Mouse (Mus musculus): Measurements from ENCODE around the gene Kcnab1. TPM values are rescaled to one million over a fixed set of nuclear protein-coding genes. Genes with fewer than 3 reads are reported as not detected.

The Kcnab1 gene
- polyA plus RNA-seq (2012; rRNA removed) (4.0 and 4.2 TPM in 2 replicates), polyA plus RNA-seq (2014; fragmentation: Nextera tagmentation; extraction: Ambion mirVana) (9.2 and 10.4 TPM in 2 replicates)

- H3K9ac ChIP-seq (ENCODE audit: low read depth, low read length, severe bottlenecking), result peak within 1 kb of the TSS; percentile 46
- no peaks in the 10 kb centered on the region for H3K36me3 ChIP-seq (ENCODE audit: control insufficient read depth, insufficient read depth, low read length)
- H3K4me2 ChIP-seq (replicated peaks; ENCODE audit: low read depth, low read length, severe bottlenecking), result peak within 1 kb of the TSS; percentile 63
- H3K4me1 ChIP-seq (ENCODE audit: control insufficient read depth, insufficient read depth, low read length), result peaks cover 3% of the 10 kb centered on the region; the same call in 1 of the 2 replicates
- under 1% methylated on average over 30 of the region's 30 CpGs for WGBS
- peak; percentile 14 for DNase-seq (ENCODE audit: low spot score)
- no peak within 1 kb of the TSS for H3K27ac ChIP-seq (replicated peaks; ENCODE audit: low read depth, low read length)
- H3K9me3 ChIP-seq (ENCODE audit: control insufficient read depth, low read length), result no peaks in the 10 kb centered on the region
- H3K4me3 ChIP-seq (replicated peaks; ENCODE audit: low read length), result peak within 1 kb of the TSS; percentile 35
- no peak for TF ChIP-seq POLR2A (IDR thresholded peaks at IDR 0.05; ENCODE audit: borderline replicate concordance, extremely low read depth, insufficient read depth, insufficient read length)
- ATAC-seq (ENCODE audit: low FRiP score, low read depth), result peak; percentile 46; the same call in 1 of the 2 replicates
- H3K27me3 ChIP-seq (ENCODE audit: control insufficient read depth, insufficient read depth, low read length), result 0 out of 2 replicates have a peak, but pooled peaks cover 6% of the 10 kb centered on the region
These were observed at the start of gene Kcnab1 for GRCm38 (mm10) chr3:65108945-65109921. Kcnab1 (plus strand) TSS chr3:65109384.

GRCm38 (mm10) chr3:65088295-65088694, 20.9 kb upstream of the Kcnab1 start:
- no peak for ATAC-seq (ENCODE audit: low FRiP score, low read depth)
- H3K9ac ChIP-seq (ENCODE audit: low read depth, low read length, severe bottlenecking), result no peak overlapping the region
- WGBS, result 32% methylated on average over 2 of the region's 2 CpGs

GRCm38 (mm10) chr3:65104117-65104516, 5.1 kb upstream of the Kcnab1 start:
- Histone ChIP-seq H3K27me3 (ENCODE audit: control insufficient read depth, insufficient read depth, low read length) (0 out of 2 replicates have a peak, but pooled peaks cover 6% of the 10 kb centered on the region), H3K4me1 (ENCODE audit: control insufficient read depth, insufficient read depth, low read length) (peaks cover 3% of the 10 kb centered on the region; the same call in 1 of the 2 replicates), H3K9ac (ENCODE audit: low read depth, low read length, severe bottlenecking) (no peak overlapping the region), H3K4me2 (replicated peaks; ENCODE audit: low read depth, low read length, severe bottlenecking) (no peak overlapping the region), H3K36me3 (ENCODE audit: control insufficient read depth, insufficient read depth, low read length) (no peaks in the 10 kb centered on the region), H3K9me3 (ENCODE audit: control insufficient read depth, low read length) (no peaks in the 10 kb centered on the region), H3K4me3 (replicated peaks; ENCODE audit: low read length) (no peak overlapping the region), H3K27ac (replicated peaks; ENCODE audit: low read depth, low read length) (no peak overlapping the region)
- no peak for DNase-seq (ENCODE audit: low spot score)
- 44% methylated on average over 6 of the region's 6 CpGs for WGBS
- no peak for TF ChIP-seq POLR2A (IDR thresholded peaks at IDR 0.05; ENCODE audit: borderline replicate concordance, extremely low read depth, insufficient read depth, insufficient read length)
- no peak for ATAC-seq (ENCODE audit: low FRiP score, low read depth)

More at GRCm38 (mm10) chr3:65088295-65088694, 20.9 kb upstream of the Kcnab1 start:
- no peak for DNase-seq (ENCODE audit: low spot score)
- Histone ChIP-seq H3K27me3 (ENCODE audit: control insufficient read depth, insufficient read depth, low read length) (no peaks in the 10 kb centered on the region), H3K4me1 (ENCODE audit: control insufficient read depth, insufficient read depth, low read length) (no peaks in the 10 kb centered on the region), H3K4me3 (replicated peaks; ENCODE audit: low read length) (no peak overlapping the region), H3K4me2 (replicated peaks; ENCODE audit: low read depth, low read length, severe bottlenecking) (no peak overlapping the region), H3K36me3 (ENCODE audit: control insufficient read depth, insufficient read depth, low read length) (no peaks in the 10 kb centered on the region), H3K9me3 (ENCODE audit: control insufficient read depth, low read length) (no peaks in the 10 kb centered on the region), H3K27ac (replicated peaks; ENCODE audit: low read depth, low read length) (no peak overlapping the region)
- TF ChIP-seq POLR2A (IDR thresholded peaks at IDR 0.05; ENCODE audit: borderline replicate concordance, extremely low read depth, insufficient read depth, insufficient read length), result no peak

DNA sequence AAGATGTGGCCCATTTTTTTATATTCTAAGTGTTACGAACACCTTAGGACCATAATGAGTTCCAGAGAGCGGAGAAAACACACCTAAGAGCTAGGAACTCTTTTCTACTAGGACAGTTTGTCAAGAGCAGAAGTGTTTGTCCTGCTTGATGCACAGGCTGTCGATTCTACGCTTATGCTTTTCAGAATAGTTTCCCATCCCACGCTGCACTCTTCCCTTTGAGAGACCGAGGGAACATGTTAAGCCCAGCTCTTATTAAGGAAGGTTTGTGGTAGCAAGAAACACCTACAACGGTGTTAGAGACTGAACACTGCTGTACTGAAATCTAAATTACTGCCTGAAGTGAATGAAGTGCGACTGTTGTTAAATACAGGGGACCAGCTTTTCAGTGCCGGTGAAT, 1.0 kb downstream of the Kcnab1 start:
- H3K36me3 ChIP-seq (ENCODE audit: control insufficient read depth, insufficient read depth, low read length), result no peaks in the 10 kb centered on the region
- H3K9ac ChIP-seq (ENCODE audit: low read depth, low read length, severe bottlenecking), result peak overlapping the region; percentile 46
- H3K9me3 ChIP-seq (ENCODE audit: control insufficient read depth, low read length), result no peaks in the 10 kb centered on the region
- H3K4me2 ChIP-seq (replicated peaks; ENCODE audit: low read depth, low read length, severe bottlenecking), result peak overlapping the region; percentile 63
- H3K4me3 ChIP-seq (replicated peaks; ENCODE audit: low read length), result peak overlapping the region; percentile 35
- 0 out of 2 replicates have a peak, but pooled peaks cover 6% of the 10 kb centered on the region for H3K27me3 ChIP-seq (ENCODE audit: control insufficient read depth, insufficient read depth, low read length)
- no peak for TF ChIP-seq POLR2A (IDR thresholded peaks at IDR 0.05; ENCODE audit: borderline replicate concordance, extremely low read depth, insufficient read depth, insufficient read length)
- H3K4me1 ChIP-seq (ENCODE audit: control insufficient read depth, insufficient read depth, low read length), result peaks cover 3% of the 10 kb centered on the region; the same call in 1 of the 2 replicates
- DNase-seq (ENCODE audit: low spot score), result no peak
- no peak overlapping the region for H3K27ac ChIP-seq (replicated peaks; ENCODE audit: low read depth, low read length)
- 52% methylated on average over 9 of the region's 9 CpGs for WGBS
- no peak for ATAC-seq (ENCODE audit: low FRiP score, low read depth)

GRCm38 (mm10) chr3:65111176-65111575, 2.0 kb downstream of the Kcnab1 start:
- Histone ChIP-seq H3K4me2 (replicated peaks; ENCODE audit: low read depth, low read length, severe bottlenecking) (no peak overlapping the region), H3K27ac (replicated peaks; ENCODE audit: low read depth, low read length) (no peak overlapping the region), H3K4me1 (ENCODE audit: control insufficient read depth, insufficient read depth, low read length) (peaks cover 3% of the 10 kb centered on the region; the same call in 1 of the 2 replicates), H3K9me3 (ENCODE audit: control insufficient read depth, low read length) (no peaks in the 10 kb centered on the region), H3K4me3 (replicated peaks; ENCODE audit: low read length) (no peak overlapping the region), H3K27me3 (ENCODE audit: control insufficient read depth, insufficient read depth, low read length) (0 out of 2 replicates have a peak, but pooled peaks cover 6% of the 10 kb centered on the region), H3K36me3 (ENCODE audit: control insufficient read depth, insufficient read depth, low read length) (no peaks in the 10 kb centered on the region), H3K9ac (ENCODE audit: low read depth, low read length, severe bottlenecking) (no peak overlapping the region)
- WGBS, result 87% methylated on average over 2 of the region's 2 CpGs
- no peak for DNase-seq (ENCODE audit: low spot score)
- TF ChIP-seq POLR2A (IDR thresholded peaks at IDR 0.05; ENCODE audit: borderline replicate concordance, extremely low read depth, insufficient read depth, insufficient read length), result no peak
- ATAC-seq (ENCODE audit: low FRiP score, low read depth), result no peak
